Mouse (Mus musculus) v-Abl transformed pro-B cells (cell line): ENCODE measurements at regions not wholly inside any gene's neighbourhood (a gene's known extent, or its start where the extent isn't known, plus 50 kb on each side); places are given as distances from the start of the nearest gene placed in this dataset.

Source experiments
- in situ Hi-C, 2 experiments: fragments of 400-800 bp; cut with MboI; formaldehyde crosslinking; loops; one replicate each; pipeline ENCODE4 v1.15.1; 2025; ENCODE audit not compliant: unreplicated experiment in 2 of 2

DNA sequence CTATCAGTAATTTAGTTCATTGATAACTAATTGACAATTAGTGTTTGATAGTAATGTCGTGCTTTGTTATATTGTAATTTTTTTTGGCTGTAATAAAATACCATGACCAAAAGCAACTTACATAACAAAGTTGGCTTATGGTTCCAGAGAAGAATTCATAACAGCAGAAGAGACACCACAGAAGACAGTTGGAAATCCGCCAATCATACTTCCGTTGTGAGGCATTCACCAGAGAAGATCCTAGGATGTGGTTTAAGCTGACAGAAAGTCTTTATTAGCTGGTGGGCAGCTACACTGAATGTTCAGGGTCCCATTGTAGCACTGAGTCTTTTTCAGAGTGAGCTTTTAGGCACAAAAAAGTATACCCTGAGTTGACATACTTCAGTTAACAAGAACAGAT is 109.9 kb downstream of the Sec23a start:
- in situ Hi-C loops = no loop called here

DNA sequence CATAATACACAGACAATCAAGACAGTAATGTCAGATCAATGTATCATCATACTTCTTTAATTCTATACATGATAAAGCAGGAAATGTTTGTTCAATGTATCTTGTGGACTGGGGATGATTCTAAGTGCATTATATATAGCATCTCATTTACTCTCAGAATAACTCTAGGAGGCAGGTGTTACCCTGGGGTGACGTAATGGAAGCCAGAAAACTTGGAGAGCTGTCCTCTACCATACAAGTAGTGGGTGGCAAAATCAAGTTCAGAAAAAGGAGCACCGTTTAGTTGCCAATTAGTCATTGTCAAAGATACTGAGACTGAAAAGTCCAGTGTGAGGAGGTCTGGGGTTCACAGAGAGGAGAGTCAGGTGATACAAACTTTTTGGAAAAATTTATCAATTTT is 136.0 kb downstream of the Sec23a start:
- in situ Hi-C loops = no loop called here

DNA sequence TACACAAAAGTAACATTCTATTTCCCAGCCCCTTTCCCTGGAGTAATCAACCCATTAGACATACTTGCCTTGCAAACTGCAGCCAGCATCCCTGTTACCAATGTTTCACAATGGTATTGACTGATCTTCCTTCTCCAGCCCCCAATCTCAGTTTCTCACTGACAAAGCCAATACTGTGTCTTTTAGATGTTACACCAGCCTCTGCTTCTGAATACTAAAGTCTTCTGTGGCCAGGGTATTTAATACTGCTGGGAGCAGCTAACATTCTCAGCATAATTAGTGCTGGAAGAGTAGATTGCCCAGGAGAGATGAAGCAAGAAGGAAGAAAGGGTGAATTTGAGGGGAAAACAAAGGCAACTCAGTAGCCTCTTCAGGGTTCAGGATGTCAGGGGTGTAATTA is 139.4 kb downstream of the Sec23a start:
- in situ Hi-C loops = no loop called here

DNA sequence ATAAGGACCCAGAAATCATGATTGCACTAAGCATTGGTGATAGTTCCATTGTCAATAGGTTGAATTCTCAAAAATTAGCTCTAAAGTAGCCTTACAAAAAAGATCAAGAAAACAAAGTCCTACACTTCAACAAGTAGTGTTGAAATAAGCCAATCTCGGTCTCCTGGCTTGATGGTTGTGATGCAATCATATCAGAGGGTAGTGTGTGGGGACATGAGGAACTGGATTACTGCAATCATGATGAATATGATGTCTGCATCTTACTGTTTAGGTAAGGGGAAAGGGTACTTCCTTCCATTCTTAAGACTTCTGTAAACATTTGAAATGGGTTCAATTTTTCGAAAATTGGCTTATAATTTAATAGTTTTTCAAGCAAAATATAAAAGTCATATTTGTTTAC is 155.3 kb downstream of the Sec23a start:
- in situ Hi-C loops = no loop called here

DNA sequence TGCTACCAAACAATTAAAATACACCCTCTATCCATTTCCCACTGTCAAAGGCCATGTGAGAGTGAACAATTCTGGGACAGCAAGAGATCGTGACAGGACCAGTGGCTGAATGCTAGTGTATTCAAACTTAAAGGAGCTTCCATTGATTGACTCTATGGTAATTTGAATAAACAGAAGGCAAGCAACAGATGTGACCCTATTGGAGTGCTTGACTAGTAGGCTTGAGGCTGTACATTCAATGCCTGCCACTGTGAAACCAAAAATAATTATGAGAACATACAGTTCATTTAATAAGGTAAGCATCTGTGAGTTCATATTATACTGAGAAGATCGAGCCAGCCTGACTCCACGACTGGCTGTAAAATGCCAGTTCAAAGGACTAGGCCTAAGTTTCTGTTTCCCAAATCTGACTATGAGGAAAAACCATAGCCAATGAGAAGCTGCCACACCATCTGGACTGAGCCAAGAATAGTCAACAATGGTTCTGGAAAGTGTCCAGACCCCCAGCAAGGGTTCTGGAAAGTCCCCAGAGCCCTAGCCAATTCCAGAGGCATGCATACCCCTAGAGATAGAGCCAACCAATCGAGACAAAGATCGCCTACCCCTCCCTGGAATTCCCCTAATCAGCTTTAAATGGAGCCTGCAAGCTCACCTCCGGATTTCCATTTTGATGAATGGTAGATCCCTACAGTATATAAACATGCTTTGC is 160.0 kb downstream of the Sec23a start:
- in situ Hi-C loops = no loop called here

DNA sequence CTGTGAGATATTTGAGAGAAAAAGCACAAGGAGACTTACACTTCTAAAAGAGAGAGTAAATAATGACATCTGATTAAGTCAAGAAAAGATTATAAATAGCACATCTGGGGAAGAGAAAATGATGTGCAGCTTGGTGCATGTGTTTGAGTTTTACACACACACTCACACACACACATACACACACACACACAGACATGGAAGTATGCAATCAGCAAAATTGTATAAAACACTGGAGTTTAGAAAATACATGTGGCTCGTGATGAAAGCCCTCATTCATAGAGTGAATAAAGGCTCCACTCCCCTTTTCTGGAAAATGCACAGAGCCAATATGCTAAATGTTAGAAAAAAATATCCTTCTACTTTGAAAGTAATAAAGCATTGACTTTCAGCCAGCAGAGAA is 182.2 kb downstream of the Sec23a start:
- in situ Hi-C loops = no loop called here

DNA sequence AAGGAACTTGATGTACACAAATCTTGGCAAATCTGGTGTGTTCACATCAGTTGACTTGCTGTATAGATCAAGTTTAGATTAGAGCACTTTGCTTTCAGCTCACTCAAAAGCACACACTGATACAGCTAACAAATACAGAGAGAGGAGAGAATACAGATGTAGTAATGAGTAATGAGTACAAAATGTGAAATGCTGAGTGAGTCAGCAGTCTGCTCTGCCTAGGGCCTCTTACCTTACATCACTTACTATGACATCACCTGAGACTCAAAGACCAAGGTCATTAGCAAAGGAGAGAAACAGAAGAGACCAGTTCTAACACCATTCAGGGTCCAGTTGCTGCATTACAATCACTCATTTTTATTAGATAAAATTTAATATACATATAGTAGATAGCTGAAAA is 184.0 kb downstream of the Sec23a start:
- in situ Hi-C loops = no loop called here

DNA sequence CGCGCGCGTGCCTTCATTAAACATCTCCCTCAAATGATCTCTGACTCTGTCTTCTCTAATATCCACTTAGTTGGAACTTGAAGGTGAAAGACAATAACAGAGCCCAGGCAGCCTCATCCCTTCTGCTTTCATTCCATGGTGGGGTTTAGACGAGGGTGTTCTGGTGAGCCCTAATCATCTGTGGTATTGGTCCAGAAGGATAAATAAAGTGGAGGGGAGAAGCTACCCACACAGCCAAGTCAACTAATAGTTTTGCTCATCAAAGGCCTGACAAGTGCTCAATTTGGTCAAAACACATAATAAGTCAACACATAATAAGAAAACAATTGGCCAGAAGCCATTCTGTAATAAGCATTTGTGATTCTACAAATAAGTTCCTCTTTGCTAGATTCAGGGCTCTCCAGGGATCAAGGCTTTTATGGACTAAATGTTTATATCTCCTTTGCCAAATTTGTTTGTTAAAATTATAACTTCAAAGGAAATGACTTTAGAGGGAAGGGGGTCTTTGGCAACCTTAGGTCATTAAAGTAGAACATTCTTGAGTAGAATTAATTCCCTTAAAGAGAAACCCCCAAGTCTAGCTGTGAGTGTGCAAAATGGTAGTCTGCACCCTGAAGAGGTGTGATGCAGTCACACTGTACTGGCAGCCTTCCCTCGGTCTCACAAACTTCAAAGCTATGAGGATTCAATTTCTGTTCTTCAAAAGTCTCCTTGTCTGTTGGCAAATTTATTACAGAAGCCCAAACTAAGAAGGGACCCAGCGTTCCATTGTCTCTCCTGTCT is 186.5 kb downstream of the Sec23a start:
- in situ Hi-C loops = no loop called here

DNA sequence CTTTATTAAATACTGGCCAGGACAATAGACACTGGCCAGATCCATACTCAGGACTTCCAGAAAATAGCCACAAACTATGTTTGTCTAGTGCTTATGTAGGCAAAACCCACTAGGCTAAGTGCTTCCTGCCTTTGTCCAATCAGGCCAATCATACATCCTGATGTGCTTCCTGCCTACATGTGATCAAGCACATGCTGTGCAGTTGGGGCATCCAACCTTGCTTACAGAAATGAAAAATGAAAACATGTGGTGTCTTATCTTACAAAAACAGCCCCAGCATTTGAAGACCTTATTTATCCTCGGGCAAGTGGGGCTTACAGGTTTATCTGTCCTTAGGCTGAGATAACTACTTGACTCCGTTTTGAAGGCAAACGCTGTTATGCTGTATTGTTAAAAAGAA is 188.8 kb downstream of the Sec23a start:
- in situ Hi-C loops = no loop called here

DNA sequence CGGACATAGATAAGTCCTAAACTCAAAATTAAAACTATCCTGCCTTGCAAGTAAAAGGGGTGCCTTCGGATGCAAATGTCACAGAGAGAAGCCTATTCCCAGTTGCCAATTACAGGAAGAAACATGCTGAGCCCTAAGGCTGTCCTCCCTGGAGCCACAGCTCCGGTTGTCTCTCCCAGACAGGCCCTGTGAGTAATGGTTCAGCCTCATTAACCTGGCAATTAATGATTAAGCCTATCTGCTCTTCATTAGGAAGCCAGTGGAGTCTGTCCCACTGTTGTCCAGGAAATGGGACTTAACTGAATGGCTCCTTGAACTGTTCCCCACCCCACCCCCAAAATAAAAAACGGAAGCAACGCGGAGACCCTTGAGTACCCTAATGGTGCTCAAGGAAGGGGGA is 207.7 kb downstream of the Sec23a start:
- in situ Hi-C loops = loop anchor here in 1 of 2 experiments (10.0 kb wide), 1 partner anchor 1519 kb away; no protein-coding TSS in a partner anchor

DNA sequence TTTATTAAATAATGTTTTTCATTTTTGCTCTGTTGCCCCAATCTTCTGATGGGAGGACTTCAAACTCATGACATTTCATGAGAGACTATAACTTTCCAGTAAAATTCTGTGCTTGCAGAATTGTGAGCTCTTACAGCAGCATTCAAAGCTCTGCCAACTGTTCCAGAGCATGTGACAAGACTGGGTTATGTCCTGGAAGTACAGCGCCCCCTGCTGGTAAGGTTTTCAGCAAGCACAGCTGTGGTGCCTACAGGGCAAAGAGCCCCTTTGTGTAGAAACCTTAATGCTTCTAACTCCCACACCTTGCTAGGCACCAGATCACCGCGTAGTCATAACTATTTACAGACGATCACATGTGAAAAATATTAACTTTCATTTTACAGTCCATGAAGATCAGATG is 209.4 kb downstream of the Sec23a start:
- in situ Hi-C loops = loop anchor here in 1 of 2 experiments (10.0 kb wide), 1 partner anchor 1518 kb away; no protein-coding TSS in a partner anchor
